Mouse (Mus musculus): Measurements from ENCODE around the gene Fam216a.
"Not testable (repeated sequence)": the region's sequence is repeated elsewhere in the genome, so short reads cannot be mapped to it uniquely, and the experiment has no call there.

The Fam216a gene

GRCm38 (mm10) chr5:122372192-122372769, at the start of gene Fam216a:
Gene Fam216a (minus strand): TSS chr5:122372364.
- in situ Hi-C loops (cut with MboI, MseI), result no loop called here

- in situ Hi-C loops (cut with MboI, MseI), result no loop called here
Measured at GRCm38 (mm10) chr5:122421271-122422068, 49.3 kb upstream of the Fam216a start, which contains the start of gene Anapc7. Gene Anapc7 (plus strand): TSS chr5:122421693.

- in situ Hi-C loops (cut with MboI, MseI), result not testable (repeated sequence)
Measured at GRCm38 (mm10) chr5:122420676-122421075, 48.5 kb upstream of the Fam216a start.

GRCm38 (mm10) chr5:122415465-122415864, 43.3 kb upstream of the Fam216a start:
- in situ Hi-C loops (cut with MboI, MseI), result no loop called here

- in situ Hi-C loops (cut with MboI, MseI), result no loop called here
Measured at GRCm38 (mm10) chr5:122414351-122414750, 42.2 kb upstream of the Fam216a start.

- in situ Hi-C loops (cut with MboI, MseI), result no loop called here
Measured at GRCm38 (mm10) chr5:122412826-122413225, 40.7 kb upstream of the Fam216a start.

- in situ Hi-C loops (cut with MboI, MseI), result no loop called here
Measured at GRCm38 (mm10) chr5:122411892-122412291, 39.7 kb upstream of the Fam216a start.

GRCm38 (mm10) chr5:122409692-122410645, 37.8 kb upstream of the Fam216a start:
- in situ Hi-C loops (cut with MboI, MseI), result no loop called here

GRCm38 (mm10) chr5:122405537-122405936, 33.4 kb upstream of the Fam216a start:
- in situ Hi-C loops (cut with MboI, MseI), result no loop called here

GRCm38 (mm10) chr5:122403362-122403761, 31.2 kb upstream of the Fam216a start:
- in situ Hi-C loops (cut with MboI, MseI), result no loop called here

- in situ Hi-C loops (cut with MboI, MseI), result no loop called here
Measured at GRCm38 (mm10) chr5:122402772-122403171, 30.6 kb upstream of the Fam216a start.

GRCm38 (mm10) chr5:122402160-122402559, 30.0 kb upstream of the Fam216a start:
- in situ Hi-C loops (cut with MboI, MseI), result no loop called here

- in situ Hi-C loops (cut with MboI, MseI), result no loop called here
Measured at GRCm38 (mm10) chr5:122401303-122401640, 29.1 kb upstream of the Fam216a start.

GRCm38 (mm10) chr5:122400628-122401302, 28.6 kb upstream of the Fam216a start:
- in situ Hi-C loops (cut with MboI, MseI), result no loop called here

- in situ Hi-C loops (cut with MboI, MseI), result no loop called here
Measured at GRCm38 (mm10) chr5:122399871-122400270, 27.7 kb upstream of the Fam216a start.

- in situ Hi-C loops (cut with MboI, MseI), result no loop called here
Measured at GRCm38 (mm10) chr5:122397495-122397894, 25.3 kb upstream of the Fam216a start.

GRCm38 (mm10) chr5:122396791-122397190, 24.6 kb upstream of the Fam216a start:
- in situ Hi-C loops (cut with MboI, MseI), result no loop called here

- in situ Hi-C loops (cut with MboI, MseI), result no loop called here
Measured at GRCm38 (mm10) chr5:122393887-122394286, 21.7 kb upstream of the Fam216a start.

- in situ Hi-C loops (cut with MboI, MseI), result no loop called here
Measured at GRCm38 (mm10) chr5:122392227-122393004, 20.3 kb upstream of the Fam216a start.

GRCm38 (mm10) chr5:122391786-122392180, 19.6 kb upstream of the Fam216a start, which contains the start of gene Arpc3:
Gene Arpc3 (plus strand): TSS chr5:122391878.
- in situ Hi-C loops (cut with MboI, MseI), result no loop called here
